Mouse (Mus musculus) liver, adult 2 months (tissue): ENCODE results near the gene Lca5. TPM values are rescaled to one million over a fixed set of nuclear protein-coding genes. Genes with fewer than 3 reads are reported as not detected.
A peak's percentile ranks its signal among the peaks of the same experiment; 100 is the strongest.

ENCODE experiments used
- DNase-seq: peaks from one replicate; pipeline ENCODE4 v3.0.0-alpha.2; 2011; ENCODE audit warnings: low read depth, low spot score; ENCODE audit errors: extremely low read depth
- H3K27ac ChIP-seq: fragments of 200-500 bp; replicated peaks from 2 replicates; pipeline ENCODE4 v1.5.1; 2012; ENCODE audit warnings: low read depth, mild to moderate bottlenecking, control low read depth, inconsistent platforms, low read length; ENCODE audit not compliant: insufficient read depth
- H3K27me3 ChIP-seq: fragments of 200-500 bp; 2 replicates; pipeline ENCODE4 v1.6.1; 2012; ENCODE audit warnings: mild to moderate bottlenecking, moderate library complexity, low read length, inconsistent platforms; ENCODE audit not compliant: control insufficient read depth, insufficient read depth
- H3K36me3 ChIP-seq: fragments of 200-500 bp; 2 replicates; pipeline ENCODE4 v1.6.1; 2012; ENCODE audit warnings: low read length, inconsistent platforms; ENCODE audit not compliant: control insufficient read depth, insufficient read depth
- H3K4me1 ChIP-seq: fragments of 200-500 bp; 2 replicates; pipeline ENCODE4 v1.6.1; 2011; ENCODE audit warnings: low read length; ENCODE audit not compliant: control insufficient read depth, insufficient read depth
- H3K4me3 ChIP-seq: fragments of 200-500 bp; 2 replicates; pipeline ENCODE4 v1.5.1; 2011; ENCODE audit warnings: low read depth, mild to moderate bottlenecking, control low read depth, low read length, moderate library complexity; ENCODE audit not compliant: insufficient read depth
- H3K79me2 ChIP-seq: fragments of 200-500 bp; 2 replicates; pipeline ENCODE4 v1.6.1; 2012; ENCODE audit warnings: inconsistent platforms, mild to moderate bottlenecking, low read length, moderate library complexity; ENCODE audit not compliant: control insufficient read depth, insufficient read depth
- H3K9ac ChIP-seq: fragments of 200-500 bp; 2 replicates; pipeline ENCODE4 v1.6.1; 2012; ENCODE audit warnings: low read depth, mild to moderate bottlenecking, control low read depth, inconsistent platforms, low read length
- CTCF ChIP-seq: fragments of 200-500 bp; IDR thresholded peaks from 2 replicates; pipeline ENCODE4 v1.5.1; 2011; ENCODE audit warnings: low read depth, low read length, control low read depth
- POLR2A ChIP-seq: fragments of 200-500 bp; IDR thresholded peaks from 2 replicates; pipeline ENCODE4 v1.6.1; 2011; ENCODE audit warnings: low read length, control low read depth; ENCODE audit not compliant: insufficient read depth; ENCODE audit errors: extremely low read depth
- WGBS: fragments of 180-500 bp; shearing (Covaris S2); methylation state at CpG from one replicate; pipeline ENCODE4 v1.1.7; 2018; 5-methylcytosine and 5-hydroxymethylcytosine counted together
- polyA plus RNA-seq: library from polyadenylated mRNA; depleted of rRNA; stranded (reverse); fragments of >200 nt; gene quantifications from 2 replicates; pipeline ENCODE4 v1.2.3, GENCODE M21; 2012; rRNA removed
- total RNA-seq: library from RNA; depleted of rRNA; stranded (reverse); fragments of >200 nt; gene quantifications from 2 replicates; pipeline ENCODE4 v1.2.3, GENCODE M21; 2014; rRNA removed

The Lca5 gene
- total RNA-seq (0.13 and 0.18 TPM in 2 replicates), polyA plus RNA-seq (0.02 and 0.06 TPM in 2 replicates)

- DNase-seq: peak; percentile 85
- Histone ChIP-seq H3K4me1 (peaks cover 2% of the 10 kb centered on the region; the same call in 1 of the 2 replicates), H3K79me2 (no peaks in the 10 kb centered on the region), H3K9ac (peak within 1 kb of the TSS; percentile 38), H3K27ac (no peak within 1 kb of the TSS), H3K4me3 (peak within 1 kb of the TSS; percentile 69), H3K36me3 (no peaks in the 10 kb centered on the region), H3K27me3 (no peaks in the 10 kb centered on the region)
- TF ChIP-seq POLR2A: no peak
- TF ChIP-seq CTCF: no peak
- 4% methylated on average over 52 of the region's 57 CpGs for WGBS
Observed at GRCm38 (mm10) chr9:83440392-83441357, at the start of gene Lca5. Lca5 (minus strand) TSS chr9:83441127.

- Histone ChIP-seq H3K36me3 (no peaks in the 10 kb centered on the region), H3K4me3 (no peak overlapping the region), H3K79me2 (no peaks in the 10 kb centered on the region), H3K27me3 (no peaks in the 10 kb centered on the region), H3K27ac (no peak overlapping the region), H3K4me1 (no peaks in the 10 kb centered on the region), H3K9ac (no peak overlapping the region)
- peak; percentile 32 for DNase-seq
- TF ChIP-seq CTCF (no peak), POLR2A (no peak)
- WGBS: 41% methylated on average over 15 of the region's 15 CpGs
Observed at GRCm38 (mm10) chr9:83488491-83489210, 47.7 kb upstream of the Lca5 start.

- Histone ChIP-seq H3K27ac (no peak overlapping the region), H3K79me2 (no peaks in the 10 kb centered on the region), H3K36me3 (no peaks in the 10 kb centered on the region), H3K27me3 (no peaks in the 10 kb centered on the region), H3K4me3 (no peak overlapping the region), H3K4me1 (no peaks in the 10 kb centered on the region), H3K9ac (no peak overlapping the region)
- no peak for DNase-seq
- TF ChIP-seq CTCF: no peak
- WGBS: 68% methylated on average over 9 of the region's 9 CpGs
Observed at GRCm38 (mm10) chr9:83487771-83488470, 47.0 kb upstream of the Lca5 start.

GRCm38 (mm10) chr9:83485966-83486365, 45.0 kb upstream of the Lca5 start:
- Histone ChIP-seq H3K9ac (no peak overlapping the region), H3K27ac (no peak overlapping the region), H3K36me3 (no peaks in the 10 kb centered on the region), H3K27me3 (no peaks in the 10 kb centered on the region), H3K4me3 (no peak overlapping the region), H3K79me2 (no peaks in the 10 kb centered on the region), H3K4me1 (no peaks in the 10 kb centered on the region)
- WGBS: 89% methylated on average over 3 of the region's 3 CpGs
- DNase-seq: no peak
- no peak for TF ChIP-seq POLR2A
- TF ChIP-seq CTCF: no peak

- no peaks in the 10 kb centered on the region for H3K79me2 ChIP-seq
- H3K36me3 ChIP-seq: no peaks in the 10 kb centered on the region
- no peak for DNase-seq
- H3K4me1 ChIP-seq: no peaks in the 10 kb centered on the region
- TF ChIP-seq CTCF (no peak), POLR2A (no peak)
- 96% methylated on average over 1 of the region's 1 CpGs for WGBS
- no peak overlapping the region for H3K4me3 ChIP-seq
- H3K9ac ChIP-seq: no peak overlapping the region
- no peak overlapping the region for H3K27ac ChIP-seq
- no peaks in the 10 kb centered on the region for H3K27me3 ChIP-seq
Observed at GRCm38 (mm10) chr9:83485357-83485756, 44.4 kb upstream of the Lca5 start.
